Mouse (Mus musculus) cerebral cortex, adult 2 months (tissue): ENCODE data around the gene Rnf168.

Source experiments
- WGBS: fragments of 180-500 bp; shearing (Covaris S2); methylation state at CpG from one replicate; pipeline ENCODE4 v1.1.7; 2018; 5-methylcytosine and 5-hydroxymethylcytosine counted together

Gene Rnf168

GRCm38 (mm10) chr16:32316601-32317000 lies 39.3 kb downstream of the Rnf168 start:
- 72% methylated on average over 2 of the region's 2 CpGs for WGBS

- WGBS: 42% methylated on average over 7 of the region's 7 CpGs
Observed at GRCm38 (mm10) chr16:32323953-32324352, 46.7 kb downstream of the Rnf168 start.

GRCm38 (mm10) chr16:32330876-32331670 lies 53.8 kb downstream of the Rnf168 start:
- 55% methylated on average over 9 of the region's 9 CpGs for WGBS

DNA sequence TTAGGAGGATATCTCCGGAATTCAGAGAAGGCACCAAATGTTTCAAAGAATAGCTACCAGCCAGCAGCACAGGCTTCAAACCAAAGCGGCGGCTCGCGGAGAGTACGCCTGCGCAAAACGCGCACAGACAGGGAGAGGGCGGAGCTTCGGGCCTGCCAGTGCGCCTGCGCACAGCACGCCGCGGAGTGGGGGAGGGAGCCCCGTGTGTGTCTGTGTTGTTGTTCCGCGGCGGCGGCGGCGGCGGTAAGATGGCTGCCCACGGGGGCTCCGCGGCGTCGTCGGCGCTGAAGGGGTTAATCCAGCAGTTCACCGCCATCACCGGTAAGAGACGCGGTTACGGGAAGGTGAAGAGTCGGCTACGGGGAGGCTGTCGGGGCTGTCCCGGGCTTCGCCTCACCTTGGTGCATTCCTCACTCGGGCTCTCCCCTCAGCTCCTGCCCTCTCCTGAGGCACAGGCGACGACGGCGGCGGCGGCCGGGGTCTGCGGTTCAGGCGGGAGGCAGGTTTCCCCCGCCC lies 54.8 kb downstream of the Rnf168 start, which contains the start of gene Ubxn7:
Gene Ubxn7 (plus strand): TSS at position 218 of the 516 bp plus-strand sequence.
- under 1% methylated on average over 52 of the region's 52 CpGs for whole genome bisulfite sequencing

- WGBS: under 1% methylated on average over 53 of the region's 54 CpGs
Observed at GRCm38 (mm10) chr16:32332556-32333511, 55.6 kb downstream of the Rnf168 start.

DNA sequence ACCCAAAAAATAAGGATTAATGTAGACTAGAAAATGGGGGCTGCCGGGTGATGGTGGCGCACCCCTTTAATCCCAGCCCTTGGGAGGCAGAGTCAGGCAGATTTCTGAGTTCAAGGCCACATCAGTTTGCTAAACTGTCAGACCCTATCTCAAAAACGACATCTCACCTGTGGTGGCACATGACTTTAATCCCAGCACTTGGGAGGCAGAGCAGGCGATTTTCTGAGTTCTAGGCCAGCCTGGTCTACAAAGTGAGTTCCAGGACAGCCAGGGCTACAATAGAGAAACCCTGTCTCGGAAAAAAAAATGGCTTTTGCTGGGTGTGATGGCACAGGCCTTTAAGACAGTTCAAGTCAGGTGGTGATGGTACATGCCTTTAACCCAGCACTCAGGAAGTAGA lies 57.9 kb downstream of the Rnf168 start:
- 95% methylated on average over 5 of the region's 5 CpGs for WGBS

DNA sequence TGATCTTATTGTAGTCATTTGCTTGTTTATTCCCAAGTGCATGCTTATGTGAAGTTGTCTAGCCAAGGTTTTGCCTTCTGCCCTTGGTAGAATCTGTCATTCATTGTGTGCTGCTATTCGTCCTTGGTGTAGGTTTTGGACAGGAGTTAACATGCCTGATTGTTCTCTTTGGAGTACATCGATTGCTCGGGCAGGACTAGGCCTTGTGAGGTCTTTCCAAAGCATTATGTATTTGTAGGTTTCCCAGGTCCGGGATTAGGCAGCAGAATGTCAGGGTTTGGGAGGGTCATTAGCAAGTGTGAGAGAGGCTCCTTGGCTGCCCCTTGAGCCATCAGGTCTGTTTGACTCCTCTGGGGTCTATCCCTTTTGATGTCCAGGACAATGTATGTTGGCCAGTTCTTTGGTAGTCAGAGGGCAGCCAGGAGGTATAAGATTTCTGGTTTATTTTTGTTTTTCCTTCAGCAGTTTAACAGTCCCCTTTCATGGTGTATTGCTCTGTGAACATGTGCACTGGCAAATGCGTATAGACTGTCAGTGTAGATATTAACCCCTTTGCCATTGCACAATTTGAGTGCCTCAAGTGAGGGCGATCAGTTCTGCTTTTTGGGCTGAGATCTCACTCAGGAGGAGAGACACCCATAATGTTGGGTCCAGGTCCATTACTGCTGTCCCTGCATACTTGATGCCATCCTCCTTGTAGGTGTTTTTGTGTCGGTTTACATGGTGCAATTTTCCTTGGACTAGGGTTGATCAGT lies 58.9 kb downstream of the Rnf168 start:
- WGBS: 68% methylated on average over 7 of the region's 7 CpGs

DNA sequence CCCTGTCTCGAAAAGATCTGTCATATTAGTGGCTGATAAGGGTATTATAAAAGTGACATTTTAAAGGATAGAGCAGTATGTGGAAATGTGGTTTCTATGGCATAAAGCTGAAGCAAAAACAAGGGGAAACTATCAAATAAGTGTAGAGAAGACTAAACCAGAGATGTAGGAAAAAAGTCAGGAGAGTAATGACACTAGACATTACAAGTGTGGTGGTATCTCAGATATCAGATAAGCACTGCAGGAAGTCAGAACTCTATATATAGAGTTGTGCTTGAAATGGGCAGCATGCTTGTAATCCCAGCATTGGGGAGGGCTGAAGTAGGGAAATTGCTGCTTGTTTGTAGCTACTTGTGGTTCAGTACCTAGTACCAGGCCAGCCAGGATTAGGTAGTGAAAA lies 63.2 kb downstream of the Rnf168 start:
- WGBS: 89% methylated on average over 1 of the region's 1 CpGs

- 89% methylated on average over 3 of the region's 3 CpGs for WGBS
Observed at GRCm38 (mm10) chr16:32350776-32351175, 73.5 kb downstream of the Rnf168 start.
